Mouse (Mus musculus) thymus, postnatal 36 days (tissue): ENCODE measurements around the gene Elovl2.

Experiments used
- DNase-seq, 2 experiments: peaks; one replicate each; pipeline ENCODE4 v3.0.0; 2022; ENCODE audit warnings: mixed read lengths in 2 of 2

Gene Elovl2

GRCm38 (mm10) chr13:41134901-41135300 is 85.3 kb downstream of the Elovl2 start:
- DNase-seq, result peak; percentile 21 to 43
